Mouse (Mus musculus) embryonic facial prominence, embryonic 10.5 days (tissue): ENCODE data around the gene Slc38a3. TPM values are rescaled to one million over a fixed set of nuclear protein-coding genes. Genes with fewer than 3 reads are reported as not detected.

Experiments used
- DNase-seq: peaks from one replicate; pipeline ENCODE4 v3.0.0-alpha.2; 2017; ENCODE audit warnings: low spot score
- H3K27ac ChIP-seq: fragments of 300-500 bp; sonication (generic); replicated peaks from 2 replicates; pipeline ENCODE4 v1.5.1; 2016; ENCODE audit warnings: mild to moderate bottlenecking
- H3K27me3 ChIP-seq: fragments of 300-500 bp; sonication (generic); replicated peaks from 2 replicates; pipeline ENCODE4 v1.6.1; 2016; ENCODE audit warnings: low read depth, mild to moderate bottlenecking; ENCODE audit not compliant: poor library complexity, severe bottlenecking
- H3K36me3 ChIP-seq: fragments of 300-500 bp; sonication (generic); replicated peaks from 2 replicates; pipeline ENCODE4 v1.6.1; 2016; ENCODE audit warnings: mild to moderate bottlenecking, moderate library complexity
- H3K4me1 ChIP-seq: fragments of 300-500 bp; sonication (generic); 2 replicates; pipeline ENCODE4 v1.6.1; 2016
- H3K4me3 ChIP-seq: fragments of 300-500 bp; sonication (generic); 2 replicates; pipeline ENCODE4 v1.5.1; 2016; ENCODE audit warnings: mild to moderate bottlenecking, moderate library complexity
- H3K9me3 ChIP-seq: fragments of 300-500 bp; sonication (generic); 2 replicates; pipeline ENCODE4 v1.6.1; 2016; ENCODE audit warnings: mild to moderate bottlenecking
- WGBS: fragments of 180-500 bp; shearing (Covaris S2); methylation state at CpG from one replicate; pipeline ENCODE4 v1.1.7; 2016; 5-methylcytosine and 5-hydroxymethylcytosine counted together
- polyA plus RNA-seq: library from polyadenylated mRNA; unstranded; fragments of >200 nt; fragmentation: Nextera tagmentation; extraction: Ambion mirVana; gene quantifications from 2 replicates; pipeline ENCODE4 v1.2.1, GENCODE M21; 2016

The Slc38a3 gene
- polyA plus RNA-seq, 1 experiment from 2014 or later, result 5.6 TPM

- Histone ChIP-seq H3K27ac (peak overlapping the region; percentile 80), H3K4me1 (peaks cover 92% of the 10 kb centered on the region), H3K36me3 (no peaks in the 10 kb centered on the region), H3K27me3 (peaks cover 24% of the 10 kb centered on the region), H3K4me3 (peak overlapping the region; percentile 29), H3K9me3 (no peaks in the 10 kb centered on the region)
- 6% methylated on average over 9 of the region's 9 CpGs for WGBS
- DNase-seq, result peak; percentile 57
Measured at GRCm38 (mm10) chr9:107606591-107606990, 62.7 kb downstream of the Slc38a3 start.

- H3K27ac ChIP-seq, result peak overlapping the region; percentile 60
- WGBS, result 33% methylated on average over 23 of the region's 23 CpGs
- H3K4me1 ChIP-seq, result peaks cover 84% of the 10 kb centered on the region
- DNase-seq, result no peak
- H3K9me3 ChIP-seq, result no peaks in the 10 kb centered on the region
- H3K27me3 ChIP-seq, result peaks cover 28% of the 10 kb centered on the region
- H3K36me3 ChIP-seq, result no peaks in the 10 kb centered on the region
- H3K4me3 ChIP-seq, result peak overlapping the region; percentile 32
Measured at GRCm38 (mm10) chr9:107605041-107605661, 64.2 kb downstream of the Slc38a3 start.

- 0 out of 2 replicates have a peak, but pooled peaks cover 4% of the 10 kb centered on the region for H3K36me3 ChIP-seq
- peaks cover 38% of the 10 kb centered on the region for H3K27me3 ChIP-seq
- WGBS, result 84% methylated on average over 6 of the region's 6 CpGs
- H3K9me3 ChIP-seq, result no peaks in the 10 kb centered on the region
- H3K27ac ChIP-seq, result peak overlapping the region; percentile 65
- H3K4me1 ChIP-seq, result peaks cover 69% of the 10 kb centered on the region
- DNase-seq, result no peak
- no peak overlapping the region for H3K4me3 ChIP-seq
Measured at GRCm38 (mm10) chr9:107603251-107603650, 66.1 kb downstream of the Slc38a3 start.

- Histone ChIP-seq H3K27me3 (peaks cover 35% of the 10 kb centered on the region), H3K9me3 (no peaks in the 10 kb centered on the region), H3K36me3 (0 out of 2 replicates have a peak, but pooled peaks cover 4% of the 10 kb centered on the region), H3K4me1 (peaks cover 58% of the 10 kb centered on the region), H3K27ac (peak overlapping the region; percentile 65), H3K4me3 (peak overlapping the region; percentile 6; the same call in 1 of the 2 replicates)
- 15% methylated on average over 10 of the region's 10 CpGs for WGBS
- peak; percentile 92 for DNase-seq
Measured at GRCm38 (mm10) chr9:107602068-107602648, 67.2 kb downstream of the Slc38a3 start.

- H3K27ac ChIP-seq, result 0 out of 2 replicates have a peak overlapping the region, but pooled peaks have one; percentile 65
- H3K36me3 ChIP-seq, result 0 out of 2 replicates have a peak, but pooled peaks cover 4% of the 10 kb centered on the region
- H3K4me3 ChIP-seq, result no peak overlapping the region
- 87% methylated on average over 11 of the region's 11 CpGs for WGBS
- no peak for DNase-seq
- peaks cover 50% of the 10 kb centered on the region for H3K4me1 ChIP-seq
- no peaks in the 10 kb centered on the region for H3K9me3 ChIP-seq
- H3K27me3 ChIP-seq, result peaks cover 30% of the 10 kb centered on the region
Measured at GRCm38 (mm10) chr9:107601275-107601674, 68.1 kb downstream of the Slc38a3 start.

- Histone ChIP-seq H3K36me3 (0 out of 2 replicates have a peak, but pooled peaks cover 4% of the 10 kb centered on the region), H3K4me1 (peaks cover 44% of the 10 kb centered on the region), H3K27me3 (peaks cover 30% of the 10 kb centered on the region), H3K4me3 (no peak overlapping the region), H3K9me3 (no peaks in the 10 kb centered on the region), H3K27ac (no peak overlapping the region)
- 82% methylated on average over 12 of the region's 12 CpGs for WGBS
- no peak for DNase-seq
Measured at GRCm38 (mm10) chr9:107600745-107601144, 68.6 kb downstream of the Slc38a3 start.

Other genes with a start within 250 kb of the Slc38a3 start
- gene Tmem115, start 135.6 kb downstream of the Slc38a3 start, polyA plus RNA-seq, result 37.9 and 39.3 TPM in 2 replicates
- 16.4 and 16.7 TPM in 2 replicates for gene Cyb561d2, start 127.3 kb downstream of the Slc38a3 start, polyA plus RNA-seq
- 35.2 and 39.4 TPM in 2 replicates for gene Nprl2, start 127.3 kb downstream of the Slc38a3 start, polyA plus RNA-seq
- gene Zmynd10, start 122.2 kb downstream of the Slc38a3 start, polyA plus RNA-seq, result 0.97 and 1.2 TPM in 2 replicates
- gene Rassf1, start 118.0 kb downstream of the Slc38a3 start, polyA plus RNA-seq, result 45.3 and 46.5 TPM in 2 replicates
- 63.4 and 67.3 TPM in 2 replicates for gene Tusc2, start 106.3 kb downstream of the Slc38a3 start, polyA plus RNA-seq
- gene Hyal2, start 101.6 kb downstream of the Slc38a3 start, polyA plus RNA-seq, result 154 and 157 TPM in 2 replicates
- 8.4 and 9.1 TPM in 2 replicates for gene Hyal1, start 92.6 kb downstream of the Slc38a3 start, polyA plus RNA-seq
- 18.9 and 20.3 TPM in 2 replicates for gene Naa80, start 90.6 kb downstream of the Slc38a3 start, polyA plus RNA-seq
- gene Hyal3, start 88.7 kb downstream of the Slc38a3 start, polyA plus RNA-seq, result 0.48 and 0.96 TPM in 2 replicates
- gene Ifrd2, start 81.9 kb downstream of the Slc38a3 start, polyA plus RNA-seq, result 59.7 and 72.1 TPM in 2 replicates
- 2.7 TPM in 2 replicates for gene Sema3b, start 60.3 kb downstream of the Slc38a3 start, polyA plus RNA-seq
- gene Gnai2, start 34.2 kb downstream of the Slc38a3 start, polyA plus RNA-seq, result 334 and 363 TPM in 2 replicates
- gene Gnat1, start 10.2 kb upstream of the Slc38a3 start, polyA plus RNA-seq, result 3.4 and 4.3 TPM in 2 replicates
- 13.2 and 21.4 TPM in 2 replicates for gene Sema3f, start 40.9 kb upstream of the Slc38a3 start, polyA plus RNA-seq
- gene Rbm5, start 101.5 kb upstream of the Slc38a3 start, polyA plus RNA-seq, result 200 and 206 TPM in 2 replicates
- gene Rbm6, start 203.7 kb upstream of the Slc38a3 start, polyA plus RNA-seq, result 114 and 116 TPM in 2 replicates
- 12.2 and 12.7 TPM in 2 replicates for gene Mon1a, start 218.6 kb upstream of the Slc38a3 start, polyA plus RNA-seq
- gene Mst1r, start 237.3 kb upstream of the Slc38a3 start, polyA plus RNA-seq, result 0.65 and 1.1 TPM in 2 replicates